Mouse (Mus musculus) brain, embryonic 18.5 days (tissue): ENCODE results near the gene Il10rb.
"Not testable (repeated sequence)": the region's sequence is repeated elsewhere in the genome, so short reads cannot be mapped to it uniquely, and the experiment has no call there.

Source experiments
- DNase-seq: peaks from one replicate; pipeline ENCODE4 v3.0.0-alpha.2; 2012; ENCODE audit warnings: low read depth, low spot score

Il10rb gene

GRCm38 (mm10) chr16:91416357-91416756, 10.4 kb downstream of the Il10rb start:
- DNase-seq, result no peak

- no peak for DNase-seq
Observed at GRCm38 (mm10) chr16:91416938-91417337, 11.0 kb downstream of the Il10rb start.

- no peak for DNase-seq
Observed at GRCm38 (mm10) chr16:91418531-91418930, 12.6 kb downstream of the Il10rb start.

- DNase-seq, result no peak
Observed at GRCm38 (mm10) chr16:91425816-91426215, 19.9 kb downstream of the Il10rb start.

- DNase-seq, result no peak
Observed at GRCm38 (mm10) chr16:91426586-91426985, 20.6 kb downstream of the Il10rb start.

GRCm38 (mm10) chr16:91427461-91427860, 21.5 kb downstream of the Il10rb start:
- DNase-seq, result no peak

- no peak for DNase-seq
Observed at GRCm38 (mm10) chr16:91428259-91428865, 22.4 kb downstream of the Il10rb start.

GRCm38 (mm10) chr16:91432720-91433328, 26.9 kb downstream of the Il10rb start:
- DNase-seq, result no peak

- no peak for DNase-seq
Observed at GRCm38 (mm10) chr16:91433329-91433933, 27.5 kb downstream of the Il10rb start.

GRCm38 (mm10) chr16:91434119-91434518, 28.2 kb downstream of the Il10rb start:
- DNase-seq, result no peak

- no peak for DNase-seq
Observed at GRCm38 (mm10) chr16:91438081-91438480, 32.1 kb downstream of the Il10rb start.

GRCm38 (mm10) chr16:91438599-91438998, 32.6 kb downstream of the Il10rb start:
- DNase-seq, result not testable (repeated sequence)

- no peak for DNase-seq
Observed at GRCm38 (mm10) chr16:91441366-91441765, 35.4 kb downstream of the Il10rb start.

- no peak for DNase-seq
Observed at GRCm38 (mm10) chr16:91441811-91442240, 35.9 kb downstream of the Il10rb start.

- no peak for DNase-seq
Observed at GRCm38 (mm10) chr16:91442446-91442845, 36.5 kb downstream of the Il10rb start.

- no peak for DNase-seq
Observed at GRCm38 (mm10) chr16:91443211-91443611, 37.2 kb downstream of the Il10rb start.

- no peak for DNase-seq
Observed at GRCm38 (mm10) chr16:91444847-91445246, 38.9 kb downstream of the Il10rb start.

GRCm38 (mm10) chr16:91445566-91445965, 39.6 kb downstream of the Il10rb start:
- DNase-seq, result no peak

- no peak for DNase-seq
Observed at GRCm38 (mm10) chr16:91446778-91447511, 41.0 kb downstream of the Il10rb start.

GRCm38 (mm10) chr16:91447512-91447900, 41.5 kb downstream of the Il10rb start:
- no peak for DNase-seq

- DNase-seq, result no peak
Observed at GRCm38 (mm10) chr16:91448088-91448487, 42.1 kb downstream of the Il10rb start.

GRCm38 (mm10) chr16:91448895-91449294, 42.9 kb downstream of the Il10rb start:
- DNase-seq, result no peak
